Mouse (Mus musculus): ENCODE data around the gene C1qtnf6. TPM values are rescaled to one million over a fixed set of nuclear protein-coding genes. Genes with fewer than 3 reads are reported as not detected.

The C1qtnf6 gene
- polyA plus RNA-seq, 1 experiment: 31.2 TPM

GRCm38 (mm10) chr15:78547415-78548335, 16.5 kb upstream of the C1qtnf6 start:
- Histone ChIP-seq H3K4me3 (replicated peaks) (no peak overlapping the region), H3K9me3 (peaks cover 22% of the 10 kb centered on the region), H3K4me1 (peaks cover 36% of the 10 kb centered on the region), H3K27me3 (replicated peaks) (peaks cover 56% of the 10 kb centered on the region), H3K36me3 (replicated peaks; ENCODE audit: low read length) (no peaks in the 10 kb centered on the region)
- TF ChIP-seq FLI1 (IDR thresholded peaks at IDR 0.05; ENCODE audit: low read length): no peak
- no peak for TF ChIP-seq GATA1 (IDR thresholded peaks at IDR 0.05; ENCODE audit: borderline replicate concordance, low read length)

GRCm38 (mm10) chr15:78546060-78546459, 14.8 kb upstream of the C1qtnf6 start:
- TF ChIP-seq GATA1 (IDR thresholded peaks at IDR 0.05; ENCODE audit: borderline replicate concordance, low read length): no peak
- no peak for TF ChIP-seq FLI1 (IDR thresholded peaks at IDR 0.05; ENCODE audit: low read length)
- peaks cover 47% of the 10 kb centered on the region for H3K4me1 ChIP-seq
- H3K27me3 ChIP-seq (replicated peaks): peaks cover 65% of the 10 kb centered on the region
- no peak overlapping the region for H3K4me3 ChIP-seq (replicated peaks)
- H3K36me3 ChIP-seq (replicated peaks; ENCODE audit: low read length): no peaks in the 10 kb centered on the region
- peaks cover 9% of the 10 kb centered on the region for H3K9me3 ChIP-seq

- H3K4me3 ChIP-seq (replicated peaks): no peak within 1 kb of the TSS
- H3K4me1 ChIP-seq: peaks cover 48% of the 10 kb centered on the region
- no peaks in the 10 kb centered on the region for H3K36me3 ChIP-seq (replicated peaks; ENCODE audit: low read length)
- TF ChIP-seq FLI1 (IDR thresholded peaks at IDR 0.05; ENCODE audit: low read length): no peak
- TF ChIP-seq GATA1 (IDR thresholded peaks at IDR 0.05; ENCODE audit: borderline replicate concordance, low read length): no peak
- peaks cover 77% of the 10 kb centered on the region for H3K27me3 ChIP-seq (replicated peaks)
- H3K9me3 ChIP-seq: no peaks in the 10 kb centered on the region; the same call in 1 of the 2 replicates
Observed at GRCm38 (mm10) chr15:78544561-78545001, 13.4 kb upstream of the C1qtnf6 start, which contains the start of gene Sstr3. TSS of gene Sstr3 (minus strand) at chr15:78544685.

- Histone ChIP-seq H3K27me3 (replicated peaks) (peaks cover 80% of the 10 kb centered on the region), H3K9me3 (no peaks in the 10 kb centered on the region), H3K4me1 (peaks cover 43% of the 10 kb centered on the region), H3K4me3 (replicated peaks) (no peak overlapping the region), H3K36me3 (replicated peaks; ENCODE audit: low read length) (no peaks in the 10 kb centered on the region)
- TF ChIP-seq FLI1 (IDR thresholded peaks at IDR 0.05; ENCODE audit: low read length) (no peak), GATA1 (IDR thresholded peaks at IDR 0.05; ENCODE audit: borderline replicate concordance, low read length) (no peak)
Observed at GRCm38 (mm10) chr15:78544041-78544440, 12.8 kb upstream of the C1qtnf6 start.

- TF ChIP-seq GATA1 (IDR thresholded peaks at IDR 0.05; ENCODE audit: borderline replicate concordance, low read length): no peak
- TF ChIP-seq FLI1 (IDR thresholded peaks at IDR 0.05; ENCODE audit: low read length): no peak
- no peaks in the 10 kb centered on the region for H3K36me3 ChIP-seq (replicated peaks; ENCODE audit: low read length)
- no peaks in the 10 kb centered on the region for H3K9me3 ChIP-seq
- H3K4me3 ChIP-seq (replicated peaks): no peak overlapping the region
- H3K27me3 ChIP-seq (replicated peaks): peaks cover 92% of the 10 kb centered on the region
- peaks cover 32% of the 10 kb centered on the region for H3K4me1 ChIP-seq
Observed at GRCm38 (mm10) chr15:78542767-78543303, 11.6 kb upstream of the C1qtnf6 start.

- TF ChIP-seq GATA1 (IDR thresholded peaks at IDR 0.05; ENCODE audit: borderline replicate concordance, low read length): no peak
- TF ChIP-seq FLI1 (IDR thresholded peaks at IDR 0.05; ENCODE audit: low read length): no peak
- Histone ChIP-seq H3K9me3 (no peaks in the 10 kb centered on the region), H3K4me3 (replicated peaks) (no peak overlapping the region), H3K27me3 (replicated peaks) (peaks cover 98% of the 10 kb centered on the region), H3K36me3 (replicated peaks; ENCODE audit: low read length) (no peaks in the 10 kb centered on the region), H3K4me1 (peaks cover 28% of the 10 kb centered on the region; the same call in 1 of the 2 replicates)
Observed at GRCm38 (mm10) chr15:78542098-78542766, 11.0 kb upstream of the C1qtnf6 start.

GRCm38 (mm10) chr15:78541606-78542005, 10.4 kb upstream of the C1qtnf6 start:
- Histone ChIP-seq H3K4me3 (replicated peaks) (no peak overlapping the region), H3K36me3 (replicated peaks; ENCODE audit: low read length) (no peaks in the 10 kb centered on the region), H3K4me1 (peaks cover 32% of the 10 kb centered on the region), H3K9me3 (no peaks in the 10 kb centered on the region), H3K27me3 (replicated peaks) (peaks cover 97% of the 10 kb centered on the region)
- TF ChIP-seq FLI1 (IDR thresholded peaks at IDR 0.05; ENCODE audit: low read length): no peak
- TF ChIP-seq GATA1 (IDR thresholded peaks at IDR 0.05; ENCODE audit: borderline replicate concordance, low read length): no peak

GRCm38 (mm10) chr15:78541036-78541435, 9.8 kb upstream of the C1qtnf6 start:
- Histone ChIP-seq H3K36me3 (replicated peaks; ENCODE audit: low read length) (no peaks in the 10 kb centered on the region), H3K9me3 (no peaks in the 10 kb centered on the region), H3K27me3 (replicated peaks) (peaks cover 98% of the 10 kb centered on the region), H3K4me1 (peaks cover 35% of the 10 kb centered on the region), H3K4me3 (replicated peaks) (no peak overlapping the region)
- TF ChIP-seq FLI1 (IDR thresholded peaks at IDR 0.05; ENCODE audit: low read length) (no peak), GATA1 (IDR thresholded peaks at IDR 0.05; ENCODE audit: borderline replicate concordance, low read length) (no peak)

- Histone ChIP-seq H3K27me3 (replicated peaks) (peaks cover 74% of the 10 kb centered on the region), H3K9me3 (no peaks in the 10 kb centered on the region), H3K4me3 (replicated peaks) (no peak overlapping the region), H3K4me1 (peaks cover 30% of the 10 kb centered on the region), H3K36me3 (replicated peaks; ENCODE audit: low read length) (no peaks in the 10 kb centered on the region)
- TF ChIP-seq FLI1 (IDR thresholded peaks at IDR 0.05; ENCODE audit: low read length) (no peak), GATA1 (IDR thresholded peaks at IDR 0.05; ENCODE audit: borderline replicate concordance, low read length) (no peak)
Observed at GRCm38 (mm10) chr15:78535723-78536421, 4.7 kb upstream of the C1qtnf6 start.
